Comparison of ENCODE assay signal across 19 mouse cellular contexts in genomic region chr1:186540070-186540469, GRCm38 (mm10).
A peak's percentile ranks its signal among the peaks of the same experiment; 100 is the strongest.
DNase-seq lines count a peak whose midpoint lies in the region; ATAC-seq and TF ChIP-seq lines count a peak whose summit lies in the region.
"Had no signal": no experiment of that assay in that cellular context is flagged by ENCODE, and none has a peak within 500 bp of the region (broad histone marks: within the 10 kb centered on the region; RNA-seq: fewer than 3 reads in every experiment).

No protein-coding gene starts in this region.

- TF ChIP-seq POLR2A in lung, adult 2 months (IDR thresholded peaks at IDR 0.05; ENCODE audit: borderline replicate concordance, extremely low read depth, low read depth, low read length) = no peak

- H3K9me3 ChIP-seq in lung, embryonic 14.5 days (ENCODE audit: low read depth, low read length) = no peaks in the 10 kb centered on the region
- H3K9me3 ChIP-seq in lung, embryonic 16.5 days (ENCODE audit: control insufficient read depth, low read length) = no peaks in the 10 kb centered on the region

- DNase-seq in lung, embryonic 14.5 days = peak; percentile 79
- DNase-seq in lung, adult 2 months = no peak
- DNase-seq in lung, postnatal 36 days = no peak
- DNase-seq: adrenal gland, adult 2 months; adrenal gland, adult 8-10 months; adrenal gland, postnatal 10 days; adrenal gland, postnatal 14 days; adrenal gland, postnatal 25 days; adrenal gland, postnatal 36 days; B cell, adult 2 months; cerebellum, adult 11 months; cerebellum, adult 11-12 months; cerebellum, adult 18-20 months had no signal

- H3K4me3 ChIP-seq in lung, embryonic 14.5 days (ENCODE audit: low read depth, low read length) = no peak overlapping the region
- H3K4me3 ChIP-seq in lung, adult 2 months (replicated peaks; ENCODE audit: extremely low read depth, low read depth, low read length) = no peak overlapping the region
- no peak overlapping the region for H3K4me3 ChIP-seq in lung, embryonic 16.5 days (ENCODE audit: low read length)

- no peak overlapping the region for H3K27ac ChIP-seq in lung, embryonic 14.5 days (ENCODE audit: low read depth)
- no peak overlapping the region for H3K27ac ChIP-seq in lung, embryonic 16.5 days (ENCODE audit: low read length)

- H3K4me1 ChIP-seq in lung, embryonic 14.5 days (ENCODE audit: insufficient read depth) = no peaks in the 10 kb centered on the region
- H3K4me1 ChIP-seq in lung, adult 2 months (ENCODE audit: control insufficient read depth, insufficient read depth, low read length) = no peaks in the 10 kb centered on the region
- no peaks in the 10 kb centered on the region for H3K4me1 ChIP-seq in lung, embryonic 16.5 days (replicated peaks; ENCODE audit: control insufficient read depth, insufficient read depth, low read length)

- no peak for TF ChIP-seq CTCF in lung, embryonic 14.5 days (IDR thresholded peaks at IDR 0.05; ENCODE audit: low read depth)
- no peak for TF ChIP-seq CTCF in lung, adult 2 months (IDR thresholded peaks at IDR 0.05; ENCODE audit: insufficient read depth, low read length)

- ATAC-seq in lung, embryonic 14.5 days (ENCODE audit: insufficient read depth) = peak; percentile 60; the same call in 1 of the 2 replicates
- ATAC-seq in lung, embryonic 16.5 days (ENCODE audit: low read depth) = peak; percentile 56; the same call in 1 of the 2 replicates
- ATAC-seq: activated CD4-positive, CD25-positive, alpha-beta regulatory T cell, adult 4 months; CD4-positive, CD25-positive, alpha-beta regulatory T cell, adult 4 months; Patski had no signal

- 40% methylated on average over 2 of the region's 2 CpGs for WGBS in lung, embryonic 14.5 days
- WGBS in lung, adult 2 months = 85% methylated on average over 2 of the region's 2 CpGs
- 56% methylated on average over 2 of the region's 2 CpGs for WGBS in lung, embryonic 16.5 days

- no peaks in the 10 kb centered on the region for H3K36me3 ChIP-seq in lung, embryonic 14.5 days (ENCODE audit: insufficient read depth)
- H3K36me3 ChIP-seq in lung, embryonic 16.5 days (ENCODE audit: control insufficient read depth, insufficient read depth, low read length) = no peaks in the 10 kb centered on the region
- H3K36me3 ChIP-seq: G1E had no signal

- no peak overlapping the region for H3K9ac ChIP-seq in lung, embryonic 14.5 days
- H3K9ac ChIP-seq in lung, embryonic 16.5 days (ENCODE audit: low read length) = no peak overlapping the region

- H3K27me3 ChIP-seq in lung, embryonic 14.5 days (ENCODE audit: insufficient read depth, low read length) = no peaks in the 10 kb centered on the region
- no peaks in the 10 kb centered on the region for H3K27me3 ChIP-seq in lung, embryonic 16.5 days (ENCODE audit: control insufficient read depth, insufficient read depth, low read depth, low read length)
- H3K27me3 ChIP-seq: CH12.LX, Patski had no signal

- H3K4me2 ChIP-seq in lung, embryonic 14.5 days = no peak overlapping the region
- H3K4me2 ChIP-seq in lung, embryonic 16.5 days (ENCODE audit: low read depth, low read length) = no peak overlapping the region
